Mouse (Mus musculus): ENCODE data around the gene Shisa6.

The Shisa6 gene

DNA sequence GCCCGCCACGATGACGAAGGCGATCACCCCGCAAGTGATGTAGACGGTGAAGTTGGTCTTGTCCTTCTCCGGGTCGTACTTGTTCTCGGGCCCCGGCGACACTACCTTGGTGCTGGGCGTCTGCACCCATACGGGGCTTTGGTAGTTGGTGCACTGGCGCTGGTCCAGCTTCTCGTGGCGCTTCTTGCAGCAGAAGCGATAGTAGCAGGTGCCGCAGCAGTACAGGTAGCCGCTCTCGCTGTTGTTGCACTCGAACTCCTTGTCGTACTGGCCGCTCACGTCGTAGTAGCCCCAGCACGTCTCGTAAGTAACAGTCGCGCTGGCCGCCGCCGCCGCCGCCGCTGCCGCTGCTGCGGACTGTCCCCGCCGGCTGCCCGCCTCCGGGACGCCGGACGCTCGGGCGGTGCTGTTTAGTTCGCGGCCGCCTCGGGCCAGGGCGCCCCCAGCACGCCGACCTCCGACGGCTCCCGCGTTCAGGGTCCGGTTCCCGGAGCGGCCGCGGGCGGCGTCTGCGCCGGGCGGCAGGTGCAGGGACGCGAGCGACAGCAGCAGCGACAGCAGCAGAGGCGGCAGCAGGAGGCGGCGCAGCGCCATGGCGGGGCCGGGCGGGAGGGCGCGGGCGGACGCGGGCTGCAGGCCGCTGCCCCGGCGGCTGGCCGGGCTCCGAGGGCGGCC is at the start of gene Shisa6:
Gene Shisa6, minus strand, starts transcription at position 594 of the 675 bp plus-strand sequence.
- no peak for DNase-seq

DNA sequence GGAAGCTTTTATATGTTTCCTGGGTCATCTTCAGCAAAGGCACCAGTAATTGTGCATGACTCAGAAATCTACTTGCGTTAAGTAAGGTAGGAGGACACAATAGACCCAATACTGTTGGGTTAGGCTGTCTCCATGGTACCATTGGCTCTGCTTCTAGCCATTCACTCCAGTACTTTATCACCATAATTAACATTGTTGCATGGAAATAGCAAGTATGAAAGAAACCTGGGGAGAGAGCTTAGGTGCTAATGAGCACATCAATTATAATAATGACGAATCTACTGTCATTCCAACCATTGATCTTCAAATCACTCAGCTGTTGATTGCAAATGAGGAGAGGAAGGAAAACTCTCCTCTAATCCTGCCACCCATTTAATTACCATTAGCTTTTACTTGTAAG is 48.1 kb upstream of the Shisa6 start:
- no peak for DNase-seq

DNA sequence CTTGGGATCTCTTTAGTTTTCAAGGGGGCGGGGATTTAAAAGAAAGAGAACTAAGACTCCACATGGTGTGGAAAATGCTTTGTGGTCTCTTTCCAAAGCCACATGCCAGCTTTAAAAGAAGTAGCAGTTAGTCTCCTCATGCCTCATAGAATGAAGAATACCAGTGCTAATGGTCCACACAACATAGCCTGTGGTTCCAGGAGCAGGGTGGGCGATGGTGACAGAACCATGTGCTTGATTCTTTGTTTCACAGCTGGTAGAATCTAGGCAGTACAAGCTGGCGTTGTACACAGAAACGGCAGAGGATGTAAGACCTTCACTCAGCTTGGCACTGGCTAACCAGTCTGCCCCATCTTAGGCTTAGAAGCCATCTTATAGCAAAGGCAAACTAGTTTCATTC is 43.3 kb upstream of the Shisa6 start:
- DNase-seq: no peak

DNA sequence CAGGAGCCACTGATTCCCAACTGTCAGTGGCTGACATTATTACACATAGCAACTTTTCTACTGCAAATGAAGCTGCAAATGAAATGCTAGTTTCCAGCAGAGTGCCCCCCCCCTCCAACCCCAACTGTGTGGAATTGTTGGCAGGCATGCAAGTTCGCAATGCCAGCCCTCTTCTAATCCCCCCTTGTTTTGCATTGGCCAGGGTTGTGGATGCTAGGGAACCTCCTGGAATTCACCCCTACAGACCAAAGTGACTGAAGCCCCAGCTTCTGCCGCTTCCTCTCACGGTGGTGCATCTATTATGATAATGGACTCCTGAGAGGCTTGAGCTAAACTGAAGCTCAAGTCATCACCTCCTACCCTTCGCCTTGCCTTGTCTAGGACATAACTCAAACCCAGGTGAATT is 42.6 kb upstream of the Shisa6 start:
- DNase-seq: no peak

DNA sequence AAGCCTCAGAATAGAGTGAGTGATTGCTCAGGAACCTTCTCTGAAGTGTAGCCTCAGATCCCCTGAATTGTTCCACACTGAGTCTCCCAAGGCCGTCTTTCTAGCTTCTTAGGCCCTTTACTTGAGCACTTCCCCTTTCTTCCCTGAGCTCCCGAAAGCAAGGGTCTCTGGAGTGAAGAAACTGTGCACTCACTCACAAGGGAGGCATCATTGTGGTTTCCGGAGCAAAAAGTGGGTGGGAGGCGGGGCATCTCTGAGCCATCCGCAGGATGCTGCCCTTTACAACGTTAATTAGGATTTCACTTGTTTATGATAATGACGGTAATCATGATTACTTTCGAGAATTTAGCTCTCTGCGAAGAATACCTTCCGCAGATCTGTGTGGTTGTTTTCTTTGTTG is 41.6 kb upstream of the Shisa6 start:
- DNase-seq: no peak

DNA sequence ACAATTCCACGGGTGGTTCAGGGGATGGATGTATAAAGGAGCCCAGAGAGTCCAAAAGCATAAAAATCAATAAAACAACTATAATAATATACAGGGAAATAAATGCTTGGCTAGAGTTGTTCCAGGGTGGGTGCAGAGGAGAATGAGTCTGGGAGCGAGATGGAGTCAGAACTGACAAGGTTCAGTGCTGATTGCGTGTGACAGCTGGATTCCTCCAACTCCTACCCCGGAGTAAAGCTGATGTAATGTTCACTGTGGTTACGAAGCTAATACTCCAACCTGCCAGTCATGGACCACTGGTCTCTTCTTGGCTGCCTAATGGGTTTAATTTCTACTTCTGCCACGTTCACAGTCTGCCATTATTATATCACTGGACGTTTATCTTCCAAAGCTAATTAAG is 36.5 kb upstream of the Shisa6 start:
- DNase-seq: no peak

DNA sequence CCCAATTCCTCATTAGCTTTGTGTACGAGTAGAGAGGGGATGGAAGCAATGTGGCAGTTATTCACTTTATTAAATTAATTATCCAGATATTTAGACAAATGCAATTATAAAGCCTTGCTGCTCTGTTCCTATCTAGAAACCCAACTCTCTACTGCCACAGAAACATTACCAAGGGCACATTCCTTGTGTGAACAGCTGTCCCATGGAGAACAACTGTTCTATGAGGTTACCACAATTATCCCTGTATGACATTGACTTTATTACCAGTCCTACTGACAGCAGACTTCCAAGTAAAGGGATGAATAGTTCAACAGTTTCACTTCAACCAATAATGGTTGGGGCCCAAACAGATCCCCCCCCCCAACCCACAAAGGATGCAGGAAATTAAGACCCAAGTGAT is 12.1 kb upstream of the Shisa6 start:
- no peak for DNase-seq

DNA sequence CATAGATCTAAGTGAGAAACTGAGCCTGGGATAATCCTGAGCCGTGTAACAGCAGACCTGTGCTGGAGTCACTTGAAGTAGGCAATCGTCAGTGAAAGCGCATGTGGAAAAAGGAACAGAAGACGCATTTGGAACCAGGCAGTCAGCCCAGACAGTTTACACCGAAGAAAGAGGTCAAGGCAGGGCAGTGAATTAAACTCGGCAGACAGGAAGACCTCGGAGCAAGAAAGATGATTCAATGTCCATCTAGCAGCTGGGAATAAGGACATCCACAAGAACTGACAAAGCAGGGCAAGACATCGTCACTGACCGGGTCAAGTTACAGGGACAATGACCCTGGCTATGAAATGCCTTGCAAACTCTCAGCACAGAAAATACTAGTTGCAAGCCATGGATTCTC is 10.1 kb upstream of the Shisa6 start:
- no peak for DNase-seq

DNA sequence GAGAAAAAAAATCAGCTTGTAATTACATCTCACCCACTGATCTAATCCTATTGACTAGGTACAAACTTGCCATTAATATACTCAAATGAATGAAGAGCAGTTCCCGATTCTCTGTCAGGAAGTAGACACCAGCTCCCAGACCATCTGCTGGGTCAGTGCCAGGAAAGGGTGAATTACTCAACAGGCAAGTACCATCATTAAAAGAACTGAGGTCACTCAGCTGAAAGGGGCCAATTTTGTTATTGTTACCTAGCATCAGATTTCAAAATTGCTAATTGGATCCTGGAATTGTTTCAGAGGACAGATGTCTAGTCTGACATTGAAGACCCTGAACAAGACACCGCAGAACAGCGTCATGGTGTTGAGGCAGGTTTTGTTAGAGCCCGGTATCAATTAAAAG is 9.4 kb upstream of the Shisa6 start:
- no peak for DNase-seq

DNA sequence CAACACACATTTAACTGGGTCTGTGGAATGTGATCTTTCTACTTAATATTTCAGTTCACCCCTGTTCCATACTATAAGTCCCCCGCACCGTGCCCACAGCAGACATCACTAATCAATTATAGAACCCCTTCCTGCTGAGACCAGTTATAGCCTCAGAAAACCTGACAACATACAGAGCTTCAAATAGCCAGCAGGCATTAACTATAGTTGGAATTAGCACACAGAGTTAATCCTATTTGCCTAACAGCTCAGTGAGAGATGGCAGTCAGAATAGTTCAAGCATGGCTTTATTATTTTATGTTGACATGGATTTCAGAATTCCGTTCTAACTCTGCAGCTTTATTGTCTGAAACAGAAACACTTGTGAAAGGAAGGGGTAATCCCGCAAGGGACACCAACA is 8.5 kb upstream of the Shisa6 start:
- no peak for DNase-seq

DNA sequence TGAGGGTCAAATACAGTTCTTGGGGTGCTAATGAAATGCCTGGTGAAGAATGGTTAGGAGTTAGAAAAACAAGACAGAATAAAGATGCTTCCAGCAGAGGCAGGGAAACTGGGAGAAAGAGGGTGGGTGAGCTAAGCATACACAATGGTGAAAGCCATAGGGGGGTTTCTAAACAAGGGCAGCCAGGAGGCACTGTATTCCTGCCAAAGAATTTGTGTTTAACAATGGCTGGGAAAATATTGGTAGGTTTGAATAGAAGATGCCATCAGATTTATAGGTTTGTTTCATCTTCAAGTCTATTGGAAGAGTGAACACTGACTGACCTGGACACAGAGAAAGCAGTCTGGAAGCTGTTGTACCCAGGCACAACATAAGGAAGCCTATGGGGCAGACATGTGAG is 2.4 kb upstream of the Shisa6 start:
- DNase-seq: no peak

DNA sequence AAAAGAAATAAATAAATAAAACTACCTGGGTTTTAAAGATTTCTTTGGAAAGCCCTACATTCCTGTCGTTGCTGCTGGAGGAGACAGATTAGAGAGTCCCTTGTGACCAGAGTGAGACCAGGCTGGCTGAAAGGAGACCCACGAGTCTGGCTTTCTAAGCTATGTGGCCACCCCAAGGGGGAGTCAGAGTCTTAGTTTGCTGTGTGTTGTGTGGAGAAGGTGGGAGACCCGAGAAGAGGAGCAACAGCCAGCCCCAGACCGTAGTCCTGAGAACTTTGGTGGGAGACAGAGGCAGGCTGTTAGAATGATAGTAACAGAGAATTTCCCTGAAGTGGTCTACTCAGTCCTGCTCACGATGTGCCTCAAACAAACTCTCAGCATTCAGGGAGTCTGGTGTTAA is 1.6 kb upstream of the Shisa6 start:
- DNase-seq: no peak

DNA sequence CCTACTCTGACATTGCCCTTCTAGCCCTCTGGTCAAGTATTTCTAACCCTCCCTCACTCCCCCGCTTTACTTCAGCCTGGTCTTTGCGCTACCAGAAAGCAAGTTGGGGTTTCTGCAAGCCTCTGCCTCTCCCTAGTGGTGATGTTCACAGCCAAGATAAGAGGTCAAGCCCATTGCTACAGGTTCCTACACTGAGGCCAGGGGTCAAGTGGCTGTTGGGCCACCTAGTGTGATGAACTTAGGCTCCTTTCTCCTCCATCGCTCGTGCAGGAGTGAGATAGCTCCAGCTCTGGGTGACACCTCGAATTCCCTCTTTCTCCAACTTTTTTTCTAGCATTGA is 1.2 kb upstream of the Shisa6 start:
- DNase-seq: no peak

DNA sequence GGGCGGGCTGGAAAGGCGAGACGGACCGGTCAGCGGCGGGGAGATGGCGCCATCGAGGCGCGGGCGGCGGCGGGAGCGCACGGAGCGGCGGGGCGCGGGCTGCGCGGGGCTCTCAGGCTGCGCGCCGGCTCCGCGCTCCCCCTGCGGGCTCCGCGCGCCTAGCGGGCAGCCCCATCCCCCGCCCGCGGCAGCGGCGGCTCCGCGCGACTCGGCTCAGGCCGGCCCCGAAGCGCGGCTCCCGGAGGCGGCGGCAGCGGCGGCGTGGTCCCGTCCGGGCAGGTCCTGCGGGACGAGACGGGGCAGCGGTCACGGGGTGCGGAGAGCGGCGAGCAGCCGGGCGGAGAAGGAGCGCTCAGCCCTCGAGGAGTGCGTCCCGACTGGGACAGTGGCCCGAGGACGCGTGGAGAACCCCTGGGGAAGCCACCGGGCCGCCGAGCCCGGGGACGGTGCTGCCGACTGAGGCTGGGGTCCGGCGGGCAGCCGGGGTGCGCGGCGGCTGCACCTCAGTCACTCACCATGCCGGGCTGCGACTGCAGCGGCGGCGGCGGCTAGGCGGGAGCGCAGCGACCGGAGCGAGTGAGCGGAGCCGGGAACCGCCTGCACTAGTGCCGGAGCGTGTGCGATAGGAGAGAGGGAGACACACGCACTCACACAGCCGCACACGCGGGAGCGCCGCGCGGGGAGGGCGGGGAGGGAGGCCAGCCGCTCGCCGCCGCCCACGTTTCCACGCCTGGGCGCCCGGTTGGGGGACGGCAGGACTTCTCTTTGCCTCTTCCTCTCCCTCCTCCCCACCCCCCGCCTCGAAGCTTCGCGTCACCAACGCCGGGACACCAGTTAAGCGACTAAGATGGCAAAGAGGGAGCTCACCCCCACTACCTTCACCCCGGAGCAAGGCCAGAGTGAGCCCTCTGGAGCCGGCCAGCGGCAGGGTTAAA is 549 bp upstream of the Shisa6 start:
- peak in 1 of 2 experiments; percentile 3 for DNase-seq

DNA sequence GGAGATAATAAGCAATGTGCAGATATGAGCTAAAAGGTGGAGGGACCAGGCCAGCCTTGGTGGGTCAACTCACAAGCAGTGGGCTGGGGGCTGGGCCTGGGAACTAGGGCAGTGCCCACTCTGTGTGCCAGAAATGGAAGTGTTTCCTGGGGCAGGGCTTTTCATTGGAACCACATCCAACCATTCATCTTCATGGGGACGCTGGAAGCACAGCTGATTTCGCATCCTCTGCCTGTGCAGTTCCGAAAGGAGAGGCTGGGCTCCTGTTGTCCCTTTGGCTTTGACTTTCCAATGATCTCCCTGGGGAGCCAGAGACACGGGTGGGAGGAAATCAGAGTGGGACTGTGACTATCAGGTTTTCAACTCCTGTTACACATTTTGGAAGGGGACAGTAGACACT is 1.5 kb downstream of the Shisa6 start:
- no peak for DNase-seq

DNA sequence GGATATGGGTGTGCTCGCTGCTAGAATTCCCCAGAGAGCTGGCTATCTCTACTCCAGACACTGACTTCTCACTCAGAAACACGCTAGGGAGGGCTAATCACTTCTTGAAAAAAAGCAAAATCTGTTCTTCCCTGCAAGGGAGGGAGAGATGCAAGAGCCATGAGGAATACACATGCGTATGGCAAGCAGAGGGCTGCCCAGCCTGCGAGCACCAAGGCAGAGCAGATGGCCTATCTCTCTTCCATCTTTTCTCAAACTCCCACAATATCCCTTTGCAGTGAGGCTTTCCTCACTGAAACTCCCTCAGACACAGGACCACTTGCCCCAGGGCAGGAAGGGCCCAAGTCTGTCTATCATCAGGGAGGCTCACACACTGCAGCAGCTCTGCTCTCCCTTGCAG is 3.4 kb downstream of the Shisa6 start:
- DNase-seq: no peak

DNA sequence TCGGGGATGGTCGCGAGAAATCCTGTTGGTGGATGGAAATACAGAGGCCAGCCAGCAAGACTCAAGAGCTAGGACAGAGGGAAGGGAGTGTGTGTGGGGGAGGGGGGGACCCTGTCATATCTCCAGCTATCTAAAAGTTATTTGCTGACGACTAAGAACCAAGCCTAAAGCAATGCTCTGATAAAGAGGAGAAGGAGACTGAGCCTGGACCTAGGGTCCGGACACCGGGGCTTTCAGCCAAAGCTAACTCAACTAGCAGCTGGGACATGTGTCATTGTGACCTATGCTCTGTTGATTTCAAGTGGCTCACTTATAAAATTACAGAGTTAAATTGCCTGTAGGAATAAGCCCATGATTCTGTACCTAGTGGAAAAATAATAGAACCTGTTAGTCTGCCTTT is 6.4 kb downstream of the Shisa6 start:
- DNase-seq: no peak

DNA sequence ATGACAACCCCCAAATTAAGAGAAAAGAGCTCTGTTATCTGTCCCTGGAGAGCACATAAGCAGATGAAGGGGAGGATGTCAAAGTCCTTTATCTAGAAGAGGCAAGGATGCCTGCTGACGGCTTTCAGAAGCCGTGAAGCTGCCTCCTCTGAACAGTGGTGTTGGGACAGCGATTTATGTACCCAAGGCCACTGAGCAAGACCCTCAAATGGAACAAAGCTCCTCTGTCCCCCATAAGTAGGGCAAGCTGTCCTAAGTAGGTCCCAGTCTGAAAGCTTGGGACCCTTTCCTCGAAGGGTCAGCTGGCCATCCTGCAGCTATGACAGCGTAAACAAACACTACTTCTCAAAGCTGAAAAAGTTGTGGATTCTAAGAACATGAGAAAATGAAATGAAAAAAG is 11.4 kb downstream of the Shisa6 start:
- DNase-seq: no peak

DNA sequence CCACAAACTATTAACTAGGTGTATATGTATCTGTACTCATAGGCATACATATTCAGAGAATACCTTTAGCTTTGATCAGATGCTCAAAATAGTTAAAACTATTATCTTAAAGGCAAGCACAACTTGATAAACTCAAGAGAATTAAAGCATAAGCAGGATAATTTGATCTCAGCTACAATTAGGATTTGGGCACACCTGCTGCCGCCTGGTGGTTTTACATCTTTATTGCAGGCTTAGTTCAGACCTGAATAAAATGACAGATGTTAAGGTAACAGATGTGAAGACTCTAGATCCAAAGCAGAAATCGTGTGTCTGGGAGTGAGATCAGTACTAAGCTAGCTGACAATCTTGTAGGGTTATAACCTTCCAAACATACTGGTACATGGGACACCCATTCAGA is 24.8 kb downstream of the Shisa6 start:
- DNase-seq: no peak

DNA sequence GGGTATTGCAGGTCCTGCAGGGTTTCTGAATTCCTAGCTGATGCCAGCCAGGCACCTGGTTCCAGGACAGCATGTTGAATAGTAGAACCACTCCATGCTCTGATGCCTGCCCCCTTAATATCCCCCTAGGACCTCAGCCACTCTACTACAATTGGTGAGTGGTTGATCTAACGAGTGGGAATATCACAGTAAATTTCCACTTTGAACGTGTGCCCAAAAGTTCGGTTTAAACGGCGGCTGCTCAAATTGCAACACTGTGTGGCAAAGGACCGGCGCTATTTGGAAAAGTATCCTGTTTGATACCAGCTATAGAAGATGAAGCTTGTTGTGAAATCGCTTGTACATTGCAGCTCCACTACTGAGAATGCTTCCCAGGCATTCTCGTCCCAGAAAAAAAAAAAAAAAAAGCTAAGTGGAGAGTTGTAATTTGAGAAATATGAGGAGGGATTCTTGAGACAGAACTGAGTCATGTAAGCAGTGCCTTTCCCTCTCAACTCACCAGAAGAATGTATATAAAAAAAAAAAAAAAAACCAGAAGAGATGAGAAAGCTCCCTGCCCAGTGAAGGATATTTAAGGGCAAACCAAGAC is 26.8 kb downstream of the Shisa6 start:
- no peak for DNase-seq

DNA sequence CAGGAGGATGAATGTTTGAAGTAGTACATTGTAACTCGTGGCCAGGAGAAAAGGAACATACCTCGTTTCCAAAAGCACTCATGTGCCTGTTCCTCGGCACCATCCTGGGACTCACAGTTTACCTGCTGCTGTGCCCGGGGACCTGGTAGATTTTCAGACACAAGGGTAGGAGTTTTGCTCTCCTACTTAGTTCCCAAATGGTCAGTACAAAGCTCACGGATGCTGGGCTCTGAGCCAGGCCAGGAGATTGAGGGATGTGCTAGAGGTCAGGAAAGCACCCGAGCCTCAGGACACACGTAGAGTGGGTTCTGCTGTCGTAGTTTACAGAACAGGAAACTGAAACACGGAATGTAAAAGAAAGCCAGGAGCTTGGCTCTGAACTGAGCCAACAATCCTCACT is 29.5 kb downstream of the Shisa6 start:
- no peak for DNase-seq

DNA sequence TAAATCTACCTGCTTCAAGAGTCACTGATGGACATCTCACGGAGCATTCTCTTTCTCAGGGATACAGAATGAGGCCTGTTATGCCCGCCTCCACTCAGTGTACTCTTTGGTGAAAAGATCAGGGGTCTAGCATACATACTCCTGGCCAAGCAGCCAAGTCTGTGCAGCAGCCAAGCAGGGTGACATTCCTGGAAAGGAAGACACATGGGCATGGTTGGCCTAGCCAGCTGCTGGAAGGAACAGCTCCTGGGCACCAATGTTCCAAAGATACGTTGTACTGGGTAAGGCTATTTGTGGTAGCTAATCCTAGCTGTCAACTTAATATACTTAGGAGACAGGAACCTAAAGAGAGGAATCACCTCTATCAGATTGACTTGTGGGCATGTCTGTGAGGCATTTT is 31.4 kb downstream of the Shisa6 start:
- DNase-seq: no peak

DNA sequence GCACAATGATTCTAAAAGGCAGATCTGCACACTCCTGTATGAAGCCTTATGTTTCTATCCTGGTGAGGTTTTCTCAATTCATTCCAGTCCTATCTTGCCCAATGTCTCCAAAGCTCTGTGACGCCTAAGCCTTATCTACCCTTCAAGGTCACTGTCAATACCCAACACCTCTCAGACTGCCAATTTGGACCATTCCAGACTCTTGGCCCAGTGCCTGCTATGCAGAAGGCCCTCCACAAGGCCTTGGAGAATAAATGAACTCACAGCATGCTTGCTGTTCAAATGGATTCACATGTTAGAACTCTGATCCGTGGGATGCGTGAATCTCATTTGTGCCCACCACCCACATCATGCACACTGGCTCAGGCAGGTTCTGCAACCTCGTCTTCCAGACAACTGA is 38.0 kb downstream of the Shisa6 start:
- no peak for DNase-seq

DNA sequence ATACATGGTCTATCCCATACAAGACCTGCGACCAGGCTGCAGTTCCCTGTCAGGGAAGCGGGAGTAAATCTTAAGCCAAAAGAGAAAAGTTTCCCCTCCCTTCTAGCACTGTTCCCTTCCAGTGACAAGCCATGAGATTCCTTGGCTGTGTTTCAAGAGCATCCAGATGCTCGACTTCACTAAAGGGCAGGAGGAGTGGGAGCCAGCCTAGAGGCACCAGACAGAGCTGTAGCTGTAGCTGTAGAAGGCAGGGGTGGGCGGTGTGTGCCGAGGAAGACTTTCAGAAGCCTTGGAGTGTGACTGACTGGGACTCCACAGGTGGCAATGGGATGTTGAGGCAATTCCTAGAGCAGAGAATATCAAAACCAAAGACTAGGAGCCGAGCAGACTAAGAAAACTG is 43.3 kb downstream of the Shisa6 start:
- DNase-seq: no peak
